Mouse (Mus musculus): ENCODE data around the gene Dnmt3a. TPM values are rescaled to one million over a fixed set of nuclear protein-coding genes. Genes with fewer than 3 reads are reported as not detected.
A peak's percentile ranks its signal among the peaks of the same experiment; 100 is the strongest.

Gene Dnmt3a
- total and polyA plus RNA-seq, 2 experiments from 2014 or later: 31.7 to 76.0 TPM

DNA sequence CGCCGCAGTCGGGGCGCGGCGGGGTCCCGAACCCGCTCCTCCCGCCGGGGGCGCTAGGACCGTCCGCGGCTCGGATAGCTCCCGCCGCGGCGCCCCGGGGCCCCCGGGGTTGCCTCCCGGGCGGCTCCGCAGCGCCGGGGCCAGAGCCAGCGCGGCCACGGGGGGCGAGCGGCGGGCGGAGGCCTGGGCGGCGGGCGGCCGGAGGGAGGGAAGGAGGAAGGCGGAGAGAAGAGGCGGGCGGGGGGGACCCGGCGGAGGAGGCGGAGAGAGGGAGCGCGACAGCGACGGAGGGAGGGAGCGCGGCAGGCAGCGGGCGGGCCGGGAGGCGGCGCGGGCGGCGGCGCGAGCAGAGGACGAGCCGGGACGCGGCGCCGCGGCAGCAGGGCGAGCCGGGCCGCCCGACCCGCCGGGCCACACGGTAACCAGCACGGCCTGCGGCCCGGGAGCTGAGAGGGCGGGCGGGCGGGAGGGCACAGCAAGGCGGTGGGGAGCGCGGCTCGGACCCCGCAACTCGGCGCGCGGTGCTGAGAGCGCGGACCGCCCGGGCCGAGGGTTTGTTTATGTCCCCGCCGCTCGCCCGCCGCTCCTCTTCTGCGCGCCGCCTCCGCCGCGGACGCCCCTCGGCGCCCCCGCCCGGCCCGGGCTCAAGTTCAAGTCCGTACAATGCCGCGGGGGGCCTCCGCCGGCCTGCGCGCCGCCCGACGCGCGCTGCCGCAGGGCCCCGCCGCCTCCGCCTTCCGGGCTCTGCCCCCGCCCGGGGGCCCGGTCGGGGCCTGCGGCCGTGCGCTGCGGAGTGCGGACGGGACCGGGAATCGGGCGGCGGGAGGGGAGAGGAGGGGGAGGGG lies 1.1 kb downstream of the Dnmt3a start:
- H3K27ac ChIP-seq (ENCODE audit: low read depth): peak overlapping the region; percentile 96
- H3K27me3 ChIP-seq (ENCODE audit: control insufficient read depth, insufficient read depth, low read length): no peaks in the 10 kb centered on the region
- H3K9ac ChIP-seq (replicated peaks; ENCODE audit: low read depth, low read length): peak overlapping the region; percentile 95
- DNase-seq (ENCODE audit: low spot score) (peak; percentile 61), ATAC-seq (ENCODE audit: insufficient read depth, low read depth) (peak; percentile 55)
- H3K4me1 ChIP-seq (ENCODE audit: control insufficient read depth, insufficient read depth): peaks cover 35% of the 10 kb centered on the region
- H3K4me3 ChIP-seq (ENCODE audit: low read depth, low read length): peak overlapping the region; percentile 97
- peak overlapping the region; percentile 88 for H3K4me2 ChIP-seq (ENCODE audit: low read depth, low read length)
- TF ChIP-seq EP300 (IDR thresholded peaks at IDR 0.05; ENCODE audit: low read depth) (no peak), CTCF (IDR thresholded peaks at IDR 0.05; ENCODE audit: low read depth) (no peak)
- H3K36me3 ChIP-seq (replicated peaks; ENCODE audit: control insufficient read depth, insufficient read depth, low read length): no peaks in the 10 kb centered on the region
- no peaks in the 10 kb centered on the region for H3K9me3 ChIP-seq (replicated peaks; ENCODE audit: control insufficient read depth, low read length)
- under 1% methylated on average over 40 of the region's 141 CpGs for WGBS

DNA sequence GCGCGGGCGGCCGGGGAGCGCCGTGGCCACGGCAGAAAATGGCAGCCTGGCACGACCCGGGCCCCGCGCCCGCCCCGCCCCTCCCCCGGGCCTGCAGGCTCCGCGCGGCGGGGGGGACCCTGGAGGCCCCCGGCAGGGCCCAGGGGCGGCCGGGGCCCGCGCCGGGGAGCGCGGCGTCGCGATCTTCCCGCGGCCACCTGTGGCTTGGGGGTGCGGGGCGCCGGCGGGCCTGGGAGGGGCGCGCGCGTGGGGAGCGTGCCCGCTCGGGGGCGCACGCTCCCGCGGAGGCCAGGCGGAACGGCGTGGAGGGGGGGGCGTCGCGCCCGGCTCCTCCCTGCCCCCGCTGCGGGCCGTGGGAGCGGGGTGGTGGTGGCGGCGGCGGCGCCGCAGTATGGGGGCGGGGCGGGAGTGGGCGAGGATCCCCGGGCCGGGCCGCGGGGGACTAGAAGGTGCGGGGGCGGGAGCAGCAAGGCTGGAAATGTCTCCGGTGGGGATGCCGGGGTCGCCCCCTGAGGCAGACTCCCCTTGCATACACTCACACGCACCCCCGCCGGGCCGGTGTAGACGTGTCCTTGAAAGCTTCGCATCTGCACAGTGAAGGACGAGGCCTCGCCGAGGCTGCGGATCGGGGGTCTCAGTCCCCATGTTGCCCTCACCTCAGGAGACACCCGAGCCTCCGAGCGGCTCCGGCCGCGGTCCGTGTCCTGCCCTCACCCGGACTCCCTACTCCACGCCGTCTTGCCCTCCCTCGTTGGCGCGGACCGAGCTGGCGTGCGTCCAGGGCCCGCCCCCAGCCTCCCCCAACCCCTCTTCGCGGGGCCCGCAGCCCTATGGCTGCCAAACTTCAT lies 2.0 kb downstream of the Dnmt3a start:
- Histone ChIP-seq H3K9me3 (replicated peaks; ENCODE audit: control insufficient read depth, low read length) (no peaks in the 10 kb centered on the region), H3K36me3 (replicated peaks; ENCODE audit: control insufficient read depth, insufficient read depth, low read length) (no peaks in the 10 kb centered on the region), H3K27me3 (ENCODE audit: control insufficient read depth, insufficient read depth, low read length) (no peaks in the 10 kb centered on the region), H3K9ac (replicated peaks; ENCODE audit: low read depth, low read length) (peak overlapping the region; percentile 95), H3K4me1 (ENCODE audit: control insufficient read depth, insufficient read depth) (peaks cover 40% of the 10 kb centered on the region), H3K4me3 (ENCODE audit: low read depth, low read length) (peak overlapping the region; percentile 97), H3K27ac (ENCODE audit: low read depth) (peak overlapping the region; percentile 96), H3K4me2 (ENCODE audit: low read depth, low read length) (peak overlapping the region; percentile 88)
- TF ChIP-seq EP300 (IDR thresholded peaks at IDR 0.05; ENCODE audit: low read depth) (no peak), CTCF (IDR thresholded peaks at IDR 0.05; ENCODE audit: low read depth) (no peak)
- under 1% methylated on average over 31 of the region's 105 CpGs for WGBS
- ATAC-seq (ENCODE audit: insufficient read depth, low read depth): peak; percentile 34
- peak; percentile 29 for DNase-seq (ENCODE audit: low spot score)

DNA sequence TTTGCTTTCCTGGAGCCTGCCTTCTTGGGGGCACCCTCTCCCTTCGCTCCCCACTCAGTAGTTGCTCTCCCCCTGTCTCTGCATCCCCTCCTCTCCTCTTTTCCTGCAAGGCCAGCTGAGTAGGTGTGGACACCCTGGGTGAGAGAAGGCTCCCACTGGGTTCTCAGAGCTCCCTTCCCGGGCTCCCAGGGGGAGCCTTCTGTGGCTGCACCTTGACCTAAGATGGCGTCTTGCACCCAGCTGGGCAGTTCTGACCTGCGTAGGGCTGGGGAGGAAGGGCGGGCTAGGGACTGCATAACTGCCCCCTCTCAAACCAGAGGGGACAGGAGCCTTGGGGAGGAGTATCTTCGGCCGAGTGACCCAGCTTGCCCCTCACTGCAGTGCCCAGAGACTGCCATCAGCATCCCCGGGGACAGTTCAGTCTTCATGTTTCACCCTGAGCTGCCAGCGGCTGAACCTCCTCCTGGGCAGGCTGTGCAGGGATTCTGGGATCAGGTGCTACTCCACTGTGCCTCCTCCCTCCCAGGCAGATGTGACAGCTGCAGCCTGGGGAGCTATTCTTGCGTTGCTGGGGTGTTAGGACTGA lies 2.7 kb downstream of the Dnmt3a start:
- H3K4me3 ChIP-seq (ENCODE audit: low read depth, low read length): peak overlapping the region; percentile 97
- no peak for ATAC-seq (ENCODE audit: insufficient read depth, low read depth)
- TF ChIP-seq EP300 (IDR thresholded peaks at IDR 0.05; ENCODE audit: low read depth) (no peak), CTCF (IDR thresholded peaks at IDR 0.05; ENCODE audit: low read depth) (no peak)
- H3K36me3 ChIP-seq (replicated peaks; ENCODE audit: control insufficient read depth, insufficient read depth, low read length): no peaks in the 10 kb centered on the region
- no peaks in the 10 kb centered on the region for H3K9me3 ChIP-seq (replicated peaks; ENCODE audit: control insufficient read depth, low read length)
- WGBS: 13% methylated on average over 10 of the region's 10 CpGs
- H3K27me3 ChIP-seq (ENCODE audit: control insufficient read depth, insufficient read depth, low read length): no peaks in the 10 kb centered on the region
- peak overlapping the region; percentile 96 for H3K27ac ChIP-seq (ENCODE audit: low read depth)
- DNase-seq (ENCODE audit: low spot score): no peak
- H3K4me1 ChIP-seq (ENCODE audit: control insufficient read depth, insufficient read depth): peaks cover 46% of the 10 kb centered on the region
- peak overlapping the region; percentile 95 for H3K9ac ChIP-seq (replicated peaks; ENCODE audit: low read depth, low read length)
- peak overlapping the region; percentile 88 for H3K4me2 ChIP-seq (ENCODE audit: low read depth, low read length)

DNA sequence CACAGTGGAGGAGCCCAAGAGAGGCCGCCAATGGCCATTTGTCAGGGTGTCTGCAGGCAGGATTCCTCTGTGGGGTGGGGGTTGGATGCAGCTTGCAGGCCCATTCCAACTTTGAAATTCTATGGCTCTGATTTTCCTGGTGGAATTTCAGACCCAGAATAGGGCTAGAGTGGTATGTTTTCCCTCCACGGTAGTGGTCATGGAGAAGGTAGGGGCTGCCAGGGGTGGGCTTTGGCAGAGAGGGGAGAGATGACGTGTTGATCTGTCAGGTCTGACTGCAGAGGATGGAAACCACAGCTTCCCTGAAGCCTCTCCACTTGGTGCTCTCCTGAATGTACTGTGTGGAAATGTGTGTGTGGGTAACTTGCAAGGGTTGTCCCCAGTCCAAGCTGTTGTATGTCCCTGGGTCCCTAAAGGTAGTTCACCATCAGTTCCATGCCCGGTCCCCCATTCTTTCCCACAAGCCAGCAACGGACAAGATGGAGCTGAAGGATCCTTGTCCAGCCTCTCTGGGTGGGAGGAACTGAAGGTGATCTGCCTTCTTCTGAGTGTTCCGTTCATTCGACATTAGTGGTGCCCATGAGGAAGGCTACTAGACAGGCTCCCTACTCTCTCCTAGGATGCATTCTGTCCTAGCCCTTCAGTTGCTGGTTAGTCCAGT lies 3.8 kb downstream of the Dnmt3a start:
- H3K36me3 ChIP-seq (replicated peaks; ENCODE audit: control insufficient read depth, insufficient read depth, low read length): no peaks in the 10 kb centered on the region
- H3K9ac ChIP-seq (replicated peaks; ENCODE audit: low read depth, low read length): no peak overlapping the region
- no peak for DNase-seq (ENCODE audit: low spot score)
- no peak overlapping the region for H3K27ac ChIP-seq (ENCODE audit: low read depth)
- 58% methylated on average over 7 of the region's 7 CpGs for whole genome bisulfite sequencing
- no peaks in the 10 kb centered on the region for H3K27me3 ChIP-seq (ENCODE audit: control insufficient read depth, insufficient read depth, low read length)
- H3K9me3 ChIP-seq (replicated peaks; ENCODE audit: control insufficient read depth, low read length): no peaks in the 10 kb centered on the region
- peaks cover 46% of the 10 kb centered on the region for H3K4me1 ChIP-seq (ENCODE audit: control insufficient read depth, insufficient read depth)
- no peak overlapping the region for H3K4me2 ChIP-seq (ENCODE audit: low read depth, low read length)
- no peak for ATAC-seq (ENCODE audit: insufficient read depth, low read depth)
- TF ChIP-seq EP300 (IDR thresholded peaks at IDR 0.05; ENCODE audit: low read depth): no peak
- TF ChIP-seq CTCF (IDR thresholded peaks at IDR 0.05; ENCODE audit: low read depth): no peak
- H3K4me3 ChIP-seq (ENCODE audit: low read depth, low read length): no peak overlapping the region

DNA sequence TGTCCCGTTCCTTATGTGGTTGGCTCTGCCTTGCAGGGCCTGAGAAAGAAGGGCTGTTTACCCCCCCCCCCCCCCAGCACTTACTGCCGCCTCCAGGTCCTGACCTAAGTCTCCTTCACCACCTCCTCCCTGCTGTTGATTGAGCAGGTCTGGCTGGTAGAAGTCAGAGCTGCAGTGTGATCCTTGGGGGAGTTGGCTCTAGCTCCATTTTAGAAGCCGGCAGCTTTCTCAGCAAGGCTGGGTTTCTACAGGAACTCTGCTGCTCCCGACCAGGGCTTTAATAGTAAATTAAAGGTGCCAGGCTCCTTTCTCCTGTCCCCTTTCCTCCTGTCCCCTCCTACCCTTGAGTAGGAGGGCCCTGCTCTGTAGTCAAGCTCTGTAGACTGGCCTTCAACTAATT lies 4.6 kb downstream of the Dnmt3a start:
- no peaks in the 10 kb centered on the region for H3K27me3 ChIP-seq (ENCODE audit: control insufficient read depth, insufficient read depth, low read length)
- H3K27ac ChIP-seq (ENCODE audit: low read depth): peak overlapping the region; percentile 43; the same call in 1 of the 2 replicates
- H3K4me3 ChIP-seq (ENCODE audit: low read depth, low read length): no peak overlapping the region
- no peaks in the 10 kb centered on the region for H3K36me3 ChIP-seq (replicated peaks; ENCODE audit: control insufficient read depth, insufficient read depth, low read length)
- DNase-seq (ENCODE audit: low spot score) (no peak), ATAC-seq (ENCODE audit: insufficient read depth, low read depth) (no peak)
- H3K9me3 ChIP-seq (replicated peaks; ENCODE audit: control insufficient read depth, low read length): no peaks in the 10 kb centered on the region
- WGBS: 19% methylated on average over 4 of the region's 4 CpGs
- H3K4me2 ChIP-seq (ENCODE audit: low read depth, low read length): peak overlapping the region; percentile 18; the same call in 1 of the 2 replicates
- TF ChIP-seq EP300 (IDR thresholded peaks at IDR 0.05; ENCODE audit: low read depth) (no peak), CTCF (IDR thresholded peaks at IDR 0.05; ENCODE audit: low read depth) (no peak)
- H3K9ac ChIP-seq (replicated peaks; ENCODE audit: low read depth, low read length): no peak overlapping the region
- peaks cover 51% of the 10 kb centered on the region for H3K4me1 ChIP-seq (ENCODE audit: control insufficient read depth, insufficient read depth)
